Mouse (Mus musculus): ENCODE measurements around the gene Carmil3. TPM values are rescaled to one million over a fixed set of nuclear protein-coding genes. Genes with fewer than 3 reads are reported as not detected.
A peak's percentile ranks its signal among the peaks of the same experiment; 100 is the strongest.

Carmil3 gene
- total RNA-seq, 1 experiment from 2014 or later: 2.1 TPM

- peak; percentile 79 for ATAC-seq (replicated peaks; ENCODE audit: low read depth, poor library complexity, severe bottlenecking)
These were observed 911 bp downstream of the Carmil3 start for GRCm38 (mm10) chr14:55491291-55491833.

GRCm38 (mm10) chr14:55492103-55492502 lies 1.7 kb downstream of the Carmil3 start:
- ATAC-seq (replicated peaks; ENCODE audit: low read depth, poor library complexity, severe bottlenecking): no peak

GRCm38 (mm10) chr14:55495509-55496240 lies 5.2 kb downstream of the Carmil3 start:
- no peak for ATAC-seq (replicated peaks; ENCODE audit: low read depth, poor library complexity, severe bottlenecking)

- no peak for ATAC-seq (replicated peaks; ENCODE audit: low read depth, poor library complexity, severe bottlenecking)
These were observed 6.5 kb downstream of the Carmil3 start for GRCm38 (mm10) chr14:55496761-55497448.

- peak; percentile 90 for ATAC-seq (replicated peaks; ENCODE audit: low read depth, poor library complexity, severe bottlenecking)
These were observed 7.0 kb downstream of the Carmil3 start for GRCm38 (mm10) chr14:55497449-55497821.

GRCm38 (mm10) chr14:55505612-55506011 lies 15.2 kb downstream of the Carmil3 start:
- ATAC-seq (replicated peaks; ENCODE audit: low read depth, poor library complexity, severe bottlenecking): no peak

GRCm38 (mm10) chr14:55507801-55508200 lies 17.4 kb downstream of the Carmil3 start:
- ATAC-seq (replicated peaks; ENCODE audit: low read depth, poor library complexity, severe bottlenecking): no peak

- ATAC-seq (replicated peaks; ENCODE audit: low read depth, poor library complexity, severe bottlenecking): no peak
These were observed 19.1 kb downstream of the Carmil3 start for GRCm38 (mm10) chr14:55509540-55509939.

- no peak for ATAC-seq (replicated peaks; ENCODE audit: low read depth, poor library complexity, severe bottlenecking)
These were observed 19.8 kb downstream of the Carmil3 start, which contains the start of gene Cpne6 for GRCm38 (mm10) chr14:55510125-55510731. Gene Cpne6 (plus strand): TSS chr14:55510445.

- no peak for ATAC-seq (replicated peaks; ENCODE audit: low read depth, poor library complexity, severe bottlenecking)
These were observed 20.6 kb downstream of the Carmil3 start for GRCm38 (mm10) chr14:55511037-55511436.

- ATAC-seq (replicated peaks; ENCODE audit: low read depth, poor library complexity, severe bottlenecking): no peak
These were observed 23.5 kb downstream of the Carmil3 start for GRCm38 (mm10) chr14:55513927-55514326.

GRCm38 (mm10) chr14:55515846-55516245 lies 25.4 kb downstream of the Carmil3 start:
- no peak for ATAC-seq (replicated peaks; ENCODE audit: low read depth, poor library complexity, severe bottlenecking)

GRCm38 (mm10) chr14:55518897-55519296 lies 28.4 kb downstream of the Carmil3 start:
- no peak for ATAC-seq (replicated peaks; ENCODE audit: low read depth, poor library complexity, severe bottlenecking)

GRCm38 (mm10) chr14:55519604-55520003 lies 29.2 kb downstream of the Carmil3 start:
- no peak for ATAC-seq (replicated peaks; ENCODE audit: low read depth, poor library complexity, severe bottlenecking)

- peak; percentile 45; the same call in 1 of the 2 replicates for ATAC-seq (replicated peaks; ENCODE audit: low read depth, poor library complexity, severe bottlenecking)
These were observed 30.3 kb downstream of the Carmil3 start for GRCm38 (mm10) chr14:55520451-55521361.

GRCm38 (mm10) chr14:55524062-55524461 lies 33.6 kb downstream of the Carmil3 start:
- ATAC-seq (replicated peaks; ENCODE audit: low read depth, poor library complexity, severe bottlenecking): no peak

- ATAC-seq (replicated peaks; ENCODE audit: low read depth, poor library complexity, severe bottlenecking): no peak
These were observed 34.3 kb downstream of the Carmil3 start, which contains the start of gene Nrl for GRCm38 (mm10) chr14:55524785-55525184. Gene Nrl (minus strand): TSS chr14:55524981.

GRCm38 (mm10) chr14:55526674-55527073 lies 36.2 kb downstream of the Carmil3 start:
- no peak for ATAC-seq (replicated peaks; ENCODE audit: low read depth, poor library complexity, severe bottlenecking)

- peak; percentile 76; the same call in 1 of the 2 replicates for ATAC-seq (replicated peaks; ENCODE audit: low read depth, poor library complexity, severe bottlenecking)
These were observed 37.5 kb downstream of the Carmil3 start for GRCm38 (mm10) chr14:55527940-55528339.
